Mouse (Mus musculus): ENCODE measurements around the gene Etnk1.
"Not testable (repeated sequence)": the region's sequence is repeated elsewhere in the genome, so short reads cannot be mapped to it uniquely, and the experiment has no call there.

The Etnk1 gene

DNA sequence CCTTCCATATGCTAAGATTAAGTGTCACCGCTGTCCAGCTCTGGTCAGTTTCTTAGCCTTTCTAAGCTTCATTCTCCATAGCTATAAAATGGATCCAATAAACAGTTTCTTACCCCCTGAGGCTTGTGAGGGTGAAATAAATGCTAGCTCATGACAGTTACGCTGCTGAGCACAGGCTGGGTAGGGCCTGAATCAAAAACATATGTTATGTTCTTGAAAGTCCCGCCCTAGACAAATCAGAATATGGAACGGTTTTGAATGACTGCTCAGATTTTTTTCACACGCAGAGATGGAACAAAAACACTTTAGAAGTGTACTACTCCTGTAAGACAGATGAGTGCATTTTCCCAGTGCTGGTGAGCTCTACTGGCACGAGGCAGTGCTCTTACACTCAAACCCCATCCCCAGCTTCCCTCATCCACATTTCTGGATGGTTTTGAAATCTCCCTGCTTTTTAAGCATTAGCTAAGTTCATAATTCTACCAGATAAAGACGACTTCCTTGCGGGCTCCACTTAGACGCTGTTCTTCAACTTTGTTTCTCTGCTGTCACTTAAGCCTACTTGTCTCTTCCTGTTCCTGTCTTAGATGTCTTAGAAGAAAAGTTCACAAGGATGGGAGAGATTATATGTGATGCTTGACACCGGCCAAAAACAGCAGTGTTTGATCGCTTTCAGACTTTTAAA is 4.9 kb downstream of the Etnk1 start:
- no peak for DNase-seq

DNA sequence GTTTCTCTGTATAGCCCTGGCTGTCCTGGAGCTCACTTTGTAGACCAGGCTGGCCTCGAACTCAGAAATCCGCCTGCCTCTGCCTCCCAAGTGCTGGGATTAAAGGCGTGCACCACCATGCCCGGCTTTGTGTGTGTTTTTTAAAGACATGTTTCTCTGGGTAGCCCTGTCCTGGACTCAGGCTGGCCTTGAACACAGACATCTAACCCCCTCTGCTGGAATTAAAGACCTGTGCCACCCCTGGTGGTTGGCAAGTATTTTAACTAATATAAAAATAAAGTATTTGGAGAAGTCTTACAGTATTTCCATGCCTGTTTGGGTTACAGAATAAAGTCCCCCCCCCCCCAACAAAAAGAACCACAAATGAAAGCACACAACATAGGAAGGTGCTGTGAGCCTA is 5.7 kb downstream of the Etnk1 start:
- not testable (repeated sequence) for DNase-seq

DNA sequence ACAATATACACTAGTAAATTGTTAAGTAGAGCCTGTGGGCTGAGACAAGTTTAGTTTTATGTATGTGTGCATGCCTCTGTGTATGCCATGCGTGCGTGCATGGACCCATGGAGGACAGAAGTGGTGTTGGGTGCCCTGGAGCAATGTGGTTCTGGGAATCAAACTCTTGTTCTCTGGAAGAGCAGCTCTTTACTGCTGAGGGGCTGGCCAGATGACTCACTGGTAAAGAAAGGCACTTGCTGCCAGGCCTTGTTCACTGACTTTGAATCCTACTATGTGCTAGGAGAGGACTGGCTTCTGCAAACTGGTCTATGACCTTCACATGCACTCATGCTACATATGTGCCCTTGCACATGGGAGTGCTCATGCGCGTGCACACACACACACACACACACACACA is 7.2 kb downstream of the Etnk1 start:
- no peak for DNase-seq

DNA sequence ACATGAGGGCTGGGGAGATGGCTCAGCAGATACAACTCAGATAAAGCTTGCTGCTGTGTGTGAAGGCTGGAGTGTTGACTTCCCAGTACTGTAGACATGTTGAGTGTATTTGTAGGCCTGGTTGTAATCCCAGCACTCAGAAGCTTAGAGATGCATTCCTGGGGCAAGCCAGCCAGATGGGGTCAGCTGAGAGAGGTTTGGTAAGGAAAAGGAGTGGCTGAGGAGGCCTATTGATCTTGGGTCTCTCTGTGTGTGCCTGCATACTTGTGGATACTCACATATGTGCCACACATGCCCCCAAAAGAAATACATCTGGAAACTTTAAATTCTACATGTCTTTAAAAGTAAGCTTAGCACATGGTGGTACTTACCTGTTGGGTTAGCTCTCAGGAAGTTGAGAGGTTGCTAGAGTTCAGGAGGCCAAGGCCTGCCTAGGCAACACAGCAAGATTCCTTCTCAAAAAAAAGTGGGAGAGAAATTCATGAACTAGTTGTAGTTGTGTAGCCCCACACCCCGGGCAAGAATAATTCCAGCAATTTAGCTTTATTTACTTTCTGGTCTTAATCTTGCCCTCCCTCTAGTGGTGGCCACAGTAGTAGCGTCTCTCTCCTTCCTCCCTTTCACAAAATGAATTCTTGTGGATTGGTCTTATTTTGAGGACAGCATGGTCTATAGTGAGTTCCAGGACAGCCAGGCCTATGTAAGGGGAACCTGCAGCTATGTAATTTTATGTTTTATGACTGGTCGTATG is 8.1 kb downstream of the Etnk1 start:
- peak; percentile 64 to 73 for DNase-seq

DNA sequence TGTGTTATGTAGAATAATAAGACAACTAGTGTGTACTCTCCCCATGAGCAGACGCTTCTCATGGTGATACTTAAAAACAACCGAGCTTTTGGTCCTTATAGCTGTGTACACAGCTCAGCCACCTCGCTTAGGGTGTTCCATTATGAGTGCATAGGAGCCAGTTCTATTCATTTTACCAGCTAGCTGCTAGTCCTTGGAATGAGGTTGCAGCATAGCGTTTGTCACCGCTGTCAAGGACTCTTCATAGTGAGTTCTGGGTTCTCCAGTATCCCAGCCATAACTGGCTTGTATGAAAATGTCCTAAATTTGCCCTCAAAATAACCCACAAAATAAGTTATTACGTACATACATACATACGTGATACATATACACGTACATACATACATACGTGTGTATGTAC is 9.1 kb downstream of the Etnk1 start:
- DNase-seq: no peak

DNA sequence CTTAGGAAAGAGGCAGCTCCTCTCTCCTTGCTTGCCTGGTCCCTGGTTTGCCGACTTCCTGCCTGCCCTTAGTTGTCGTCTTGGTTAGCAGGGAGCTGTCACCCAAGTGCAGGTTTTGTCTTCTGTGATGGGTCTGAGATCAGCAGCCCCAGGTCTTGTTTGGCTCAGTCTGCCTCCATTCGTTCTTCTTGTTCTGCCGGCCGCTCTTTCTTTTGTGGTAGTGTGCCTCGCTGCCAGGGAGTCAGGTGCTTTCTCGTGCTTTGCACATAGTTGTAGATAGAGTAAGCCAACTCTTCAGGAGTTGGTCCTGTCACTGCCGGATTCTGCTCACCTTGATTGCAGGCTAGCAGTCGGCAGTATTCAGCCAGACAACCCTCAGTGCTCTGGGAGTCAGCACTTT is 9.6 kb downstream of the Etnk1 start:
- no peak for DNase-seq

DNA sequence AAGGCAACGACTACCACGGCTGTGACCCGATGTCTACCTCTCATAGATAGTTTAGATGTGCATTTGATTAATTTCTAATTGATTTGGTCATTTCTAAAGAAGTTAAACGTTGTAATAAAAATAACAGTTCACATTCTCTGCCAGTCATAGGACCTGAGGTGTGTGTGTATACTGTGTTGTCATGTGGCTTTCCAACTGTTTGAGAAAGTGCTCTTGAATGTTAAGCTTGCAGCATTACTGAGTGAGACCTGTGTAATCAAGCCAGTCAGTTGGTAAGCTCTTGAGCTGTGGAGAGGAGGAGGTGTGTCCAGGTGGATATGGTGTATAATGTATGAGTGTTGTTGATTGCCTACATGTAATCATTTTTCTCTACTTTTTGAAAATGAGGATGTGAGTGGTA is 12.2 kb downstream of the Etnk1 start:
- no peak for DNase-seq

DNA sequence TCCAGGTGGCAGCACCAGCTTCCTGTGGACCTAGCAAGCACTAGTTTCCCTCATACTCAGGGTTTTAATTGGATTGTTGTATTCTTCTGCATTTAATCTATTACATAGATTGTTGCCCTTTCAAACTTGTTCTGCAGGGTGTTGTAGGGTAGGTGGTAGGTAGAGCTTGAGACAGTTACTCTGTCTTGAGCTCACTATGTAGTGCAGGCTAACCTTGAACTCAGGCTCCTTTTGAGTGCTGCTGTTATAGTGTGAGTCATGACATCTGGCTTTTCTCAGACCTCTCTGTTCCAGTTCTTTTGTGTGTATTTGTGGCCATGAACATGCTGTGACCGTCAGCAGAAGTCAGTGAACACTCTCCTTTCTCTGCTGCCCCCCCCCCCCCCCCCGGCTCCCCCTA is 12.7 kb downstream of the Etnk1 start:
- no peak for DNase-seq

DNA sequence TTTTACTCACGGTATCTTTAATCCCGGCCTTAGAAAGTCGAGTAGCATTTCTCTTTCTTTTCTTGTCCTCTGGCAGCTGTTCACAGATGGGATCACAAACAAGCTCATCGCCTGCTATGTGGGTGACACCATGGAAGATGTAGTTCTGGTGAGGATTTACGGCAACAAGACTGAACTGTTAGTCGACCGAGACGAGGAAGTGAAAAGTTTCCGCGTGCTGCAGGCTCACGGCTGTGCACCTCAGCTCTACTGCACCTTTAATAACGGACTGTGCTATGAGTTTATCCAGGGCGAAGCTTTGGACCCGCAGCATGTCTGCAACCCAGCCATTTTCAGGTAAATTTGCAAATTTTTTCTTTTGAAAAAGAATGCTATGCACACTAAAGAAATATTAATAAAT is 13.5 kb downstream of the Etnk1 start:
- no peak for DNase-seq

DNA sequence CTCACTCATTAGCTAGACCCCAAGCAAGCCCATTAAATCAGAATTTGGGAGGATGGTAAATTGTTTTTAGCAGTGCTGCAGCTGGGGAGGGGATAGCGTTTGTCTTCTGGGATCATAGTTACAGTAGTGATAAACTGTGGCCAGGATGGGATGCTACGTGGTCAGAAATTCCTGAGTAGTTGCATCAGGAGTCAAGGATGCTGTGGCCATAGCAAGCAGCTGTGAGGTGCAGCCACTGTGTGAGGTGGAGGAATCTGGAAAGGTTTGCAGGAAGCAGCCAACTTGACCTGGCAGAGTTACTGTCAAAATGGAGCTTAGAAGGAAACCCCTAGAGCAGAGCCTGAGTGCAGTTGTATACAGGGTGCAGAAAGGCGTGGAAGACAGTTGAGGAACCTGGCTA is 17.1 kb downstream of the Etnk1 start:
- DNase-seq: no peak

DNA sequence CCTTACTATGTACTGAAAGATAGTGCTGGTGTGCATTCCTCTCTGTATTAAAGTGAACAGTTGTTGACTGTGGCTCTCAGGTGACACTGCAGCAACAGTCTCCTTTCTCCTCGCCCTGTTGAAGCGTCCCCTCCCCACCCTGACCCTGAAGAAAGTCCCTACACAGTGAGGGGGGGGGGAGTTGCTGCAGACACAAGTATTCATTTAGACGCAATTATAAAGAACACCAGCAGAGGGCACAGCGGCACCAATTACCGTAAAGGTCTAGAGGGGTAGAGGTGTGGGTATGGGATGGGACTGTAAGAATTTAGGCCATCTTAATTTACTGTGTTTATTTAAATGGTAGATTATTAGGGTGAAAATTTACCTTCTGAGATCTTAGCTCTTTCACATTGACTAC is 17.7 kb downstream of the Etnk1 start:
- DNase-seq: peak in 1 of 2 experiments; percentile 57

DNA sequence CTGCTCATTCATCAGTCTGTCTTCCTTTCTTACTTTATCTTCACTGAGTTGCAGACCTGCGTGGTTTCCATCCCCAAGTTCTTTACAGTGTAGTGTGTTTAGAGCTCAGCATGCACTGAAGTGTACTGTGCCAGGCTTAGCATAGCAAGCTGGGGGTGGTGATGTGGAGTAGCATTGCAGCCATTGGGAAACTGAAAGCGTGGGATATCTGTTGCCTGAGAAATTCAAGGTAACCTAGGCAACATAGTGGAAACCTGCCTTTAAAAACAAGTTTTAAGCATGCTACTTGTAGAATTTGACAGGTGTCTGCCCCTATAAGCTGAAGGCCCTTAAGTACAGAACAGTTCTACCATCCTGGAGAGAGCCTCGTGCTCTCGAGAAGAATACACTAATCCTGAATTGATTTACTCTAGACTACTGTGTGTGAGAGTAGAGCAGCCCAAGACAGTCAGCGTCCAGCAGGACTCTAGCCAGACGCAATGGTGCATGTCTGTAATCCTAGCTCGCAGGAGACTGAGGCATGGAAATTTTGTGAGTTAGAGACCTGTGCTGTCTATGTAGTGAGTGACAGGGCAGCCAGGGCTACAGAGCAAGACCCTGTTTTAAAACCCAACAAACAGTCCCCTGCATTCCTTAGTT is 23.9 kb downstream of the Etnk1 start:
- peak; percentile 25 to 38 for DNase-seq

DNA sequence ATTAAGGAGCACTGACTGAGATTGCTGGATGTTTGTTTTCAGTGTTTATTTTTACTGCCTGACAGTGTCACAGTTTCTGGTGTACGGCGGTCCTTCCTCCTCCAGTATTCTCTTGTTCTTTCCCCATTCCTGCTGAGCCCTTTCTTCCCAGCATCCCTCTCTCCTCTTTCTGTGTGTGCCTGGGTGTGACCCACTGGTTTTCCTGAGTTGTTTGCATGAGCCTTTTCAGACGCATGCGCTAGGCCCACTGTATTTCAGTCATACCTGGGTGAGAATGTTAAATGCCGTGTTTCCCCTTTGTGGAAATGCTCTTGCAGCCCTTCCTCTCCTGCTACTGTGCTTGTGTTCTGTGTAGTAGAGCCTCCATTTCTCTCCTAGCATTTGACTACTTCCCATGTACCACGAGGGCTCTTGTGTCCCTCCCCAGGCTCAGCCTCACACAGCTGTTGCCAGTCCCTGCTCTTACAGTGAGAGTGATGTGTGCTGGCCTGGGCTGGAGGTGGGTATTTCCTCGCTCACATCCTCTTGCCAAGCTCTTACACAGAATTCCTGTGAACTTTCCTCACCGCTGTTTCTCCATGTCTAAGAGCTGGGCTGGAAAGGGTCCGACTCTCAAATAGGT is 24.6 kb downstream of the Etnk1 start:
- no peak for DNase-seq

DNA sequence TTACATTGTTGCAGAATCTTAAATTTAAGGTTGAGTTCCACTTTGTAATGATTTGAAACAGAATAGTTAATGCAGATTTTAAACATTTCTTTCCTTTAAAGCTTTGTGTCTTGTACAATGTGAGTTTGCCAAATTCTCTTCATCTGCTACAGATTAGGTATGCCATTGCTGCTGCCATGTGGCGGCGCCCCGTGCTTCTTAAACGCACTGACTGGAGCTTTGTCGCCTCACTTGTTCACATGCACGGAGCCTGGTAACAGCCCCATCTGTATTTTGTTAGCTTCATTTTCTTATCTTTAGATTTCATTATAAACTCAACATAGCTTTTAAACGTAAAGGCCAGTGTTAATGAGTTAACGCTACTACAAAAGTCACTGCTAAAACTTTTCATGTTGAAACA is 25.7 kb downstream of the Etnk1 start:
- DNase-seq: no peak

DNA sequence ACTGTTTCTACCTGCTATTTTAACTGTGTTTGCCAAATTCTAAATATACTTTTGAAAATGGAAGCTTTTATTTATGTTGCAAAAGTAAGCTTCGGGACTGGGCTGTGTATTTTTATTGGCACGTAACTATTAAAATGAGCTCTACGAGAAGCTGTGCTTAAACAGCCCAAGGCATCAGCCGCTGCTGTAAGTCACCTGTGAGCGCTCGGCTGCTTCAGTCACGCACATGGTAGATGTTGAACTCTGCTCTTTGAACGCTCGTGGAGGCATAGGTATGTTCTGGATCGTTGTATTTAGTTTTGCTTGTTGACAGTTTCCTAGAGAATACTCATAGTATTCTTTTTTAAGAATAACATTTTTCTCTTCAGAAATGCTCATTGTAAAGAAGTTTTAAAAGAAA is 26.1 kb downstream of the Etnk1 start:
- DNase-seq: peak; percentile 53 to 58

DNA sequence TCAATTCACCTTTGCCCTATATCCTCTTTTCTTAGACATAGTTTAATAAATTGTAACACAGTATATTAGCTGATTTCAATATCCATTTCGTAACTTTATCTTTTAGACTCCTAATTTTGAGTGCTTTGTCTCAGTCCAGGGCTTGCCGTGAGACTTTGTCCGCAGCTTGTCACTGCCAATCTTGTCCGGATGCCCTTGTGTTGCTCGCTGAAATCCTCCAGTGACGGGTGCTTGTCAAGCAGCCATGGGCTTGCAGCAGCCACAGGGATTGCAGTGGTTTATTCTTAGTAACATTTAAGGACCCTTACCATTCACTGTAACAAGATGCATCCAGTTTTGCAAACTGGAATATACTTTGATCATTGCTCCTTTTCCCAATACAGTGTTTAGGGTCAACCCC is 26.6 kb downstream of the Etnk1 start:
- peak in 1 of 2 experiments; percentile 23 for DNase-seq

DNA sequence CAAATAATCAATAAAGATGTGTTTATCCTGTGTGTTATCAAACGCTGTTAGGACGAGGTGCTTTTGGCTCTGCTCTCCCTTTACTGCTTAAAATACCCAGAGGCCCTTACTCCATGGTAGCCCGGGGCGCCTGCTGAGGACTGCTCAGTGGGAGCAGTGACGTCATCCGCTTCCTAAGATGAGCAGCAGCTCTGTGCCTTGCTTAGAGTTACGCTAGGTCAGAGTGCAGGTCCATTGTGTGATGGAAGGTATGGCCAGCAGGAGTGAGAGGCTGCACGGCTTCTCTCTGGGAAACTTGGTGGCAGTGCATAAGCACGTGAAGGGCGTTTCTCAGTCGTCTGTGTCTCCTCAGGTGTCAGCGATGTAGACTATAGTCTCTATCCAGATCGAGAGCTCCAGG is 30.0 kb downstream of the Etnk1 start:
- DNase-seq: no peak

DNA sequence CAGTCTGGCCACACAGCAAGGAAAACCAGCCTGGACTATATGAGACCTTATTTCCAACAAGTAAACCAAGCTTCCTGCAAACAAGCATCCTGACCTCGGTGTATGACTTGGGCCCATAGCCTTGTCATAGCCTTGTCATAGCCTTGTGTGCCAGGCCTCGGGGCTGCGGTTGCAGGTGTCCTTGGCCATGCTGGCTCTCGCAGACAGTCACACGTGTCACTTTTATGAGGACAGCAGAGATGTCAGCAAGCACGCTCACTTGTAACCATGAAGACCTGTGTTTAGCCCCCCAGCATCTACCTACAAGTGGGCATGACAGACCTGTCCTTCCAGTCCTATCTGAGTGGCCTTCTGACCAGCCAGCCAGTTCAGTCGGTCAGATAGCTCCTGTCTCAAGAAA is 31.4 kb downstream of the Etnk1 start:
- DNase-seq: no peak

DNA sequence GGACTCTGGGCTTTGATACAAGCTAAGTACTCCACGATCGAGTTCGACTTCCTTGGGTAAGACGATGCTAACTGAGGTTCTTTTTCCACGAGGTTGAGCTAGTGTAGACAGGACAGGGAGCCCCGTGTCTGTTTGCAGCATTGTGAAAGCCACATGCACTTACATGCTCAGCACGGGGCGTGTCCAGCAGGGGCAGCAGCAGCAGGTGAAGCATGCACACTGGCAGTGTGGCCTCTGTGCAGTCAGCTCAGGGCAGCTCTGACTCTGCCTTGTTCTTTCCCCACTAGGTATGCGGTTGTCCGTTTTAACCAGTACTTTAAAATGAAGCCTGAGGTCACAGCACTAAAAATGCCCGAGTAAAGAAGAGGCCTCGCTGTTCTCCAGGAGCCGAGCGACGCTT is 36.1 kb downstream of the Etnk1 start:
- DNase-seq: peak in 1 of 2 experiments; percentile 59

DNA sequence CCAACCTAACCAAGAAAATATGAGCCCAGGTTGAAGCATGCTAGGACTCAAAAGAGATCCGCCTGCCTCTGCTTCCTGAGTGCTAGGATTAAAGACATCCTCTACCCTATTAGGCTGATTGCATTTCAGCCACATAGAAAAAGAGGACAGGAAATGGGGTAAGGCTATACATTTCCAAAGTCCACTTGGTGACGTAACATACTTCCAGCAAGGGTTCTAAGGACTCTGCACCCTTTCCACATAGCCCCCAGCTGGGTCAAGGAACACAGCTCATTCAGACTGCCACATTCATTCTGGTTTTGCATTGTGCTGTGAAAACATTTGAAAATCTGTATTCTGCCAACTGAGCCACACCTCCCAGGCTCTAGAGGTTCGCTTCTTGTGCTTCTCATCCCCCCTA is 41.9 kb downstream of the Etnk1 start:
- no peak for DNase-seq

DNA sequence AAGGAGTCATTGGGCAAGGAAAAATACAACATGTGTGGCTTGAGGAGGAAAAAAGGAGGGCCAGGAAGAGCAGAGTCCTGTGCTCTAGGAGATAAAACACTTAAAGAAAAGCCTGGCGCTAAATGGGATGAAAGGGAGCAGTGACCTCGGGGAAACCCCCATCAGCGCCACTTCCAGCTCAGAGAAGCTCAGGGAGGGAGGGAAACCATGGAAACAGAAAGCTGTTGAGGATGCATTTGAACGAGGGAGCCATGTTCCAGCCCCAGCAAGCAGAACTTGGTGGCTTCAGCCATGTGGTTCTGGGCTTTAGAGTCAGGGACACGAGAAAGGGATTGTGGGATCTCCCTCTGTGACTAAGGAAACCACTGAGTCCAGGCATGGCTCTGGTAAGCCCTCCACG is 45.7 kb downstream of the Etnk1 start:
- DNase-seq: no peak

DNA sequence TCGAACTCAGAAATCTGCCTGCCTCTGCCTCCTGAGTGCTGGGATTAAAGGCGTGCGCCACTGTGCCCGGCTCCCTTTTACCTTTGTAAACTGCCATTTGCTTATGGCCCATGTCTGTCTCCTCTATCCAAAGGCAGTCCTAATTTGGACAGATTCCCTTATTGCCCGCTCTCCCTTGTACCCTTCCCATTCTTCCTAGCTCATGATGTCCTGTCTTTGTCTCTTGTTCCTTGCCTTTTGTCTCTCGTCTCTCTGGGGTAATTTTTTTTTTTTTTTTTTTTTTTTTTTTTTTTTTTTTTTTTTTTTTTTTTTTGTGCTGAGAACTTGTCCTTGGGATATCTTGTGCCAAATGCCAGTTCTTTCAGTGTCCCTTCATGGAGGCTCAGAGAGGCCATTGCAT is 46.4 kb downstream of the Etnk1 start:
- no peak for DNase-seq

DNA sequence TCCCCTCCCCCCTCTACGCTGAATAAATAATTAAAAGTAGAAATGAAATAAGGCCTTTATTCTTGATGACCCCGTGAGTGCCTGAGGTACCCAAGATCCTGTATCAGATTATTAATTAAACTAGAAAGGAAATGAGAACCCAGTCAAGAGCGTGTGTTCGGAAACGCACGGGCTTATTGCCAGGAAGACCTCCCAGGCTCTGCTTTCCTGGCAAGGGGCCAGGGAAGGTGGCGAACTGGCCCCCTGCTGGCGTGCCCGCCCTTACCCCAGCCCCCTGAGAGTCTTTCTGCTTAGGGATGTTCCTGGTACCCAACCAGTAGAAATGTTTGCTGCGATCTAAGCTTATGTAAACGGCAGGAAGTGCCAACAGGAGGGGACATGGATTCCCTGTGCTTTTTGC is 49.2 kb downstream of the Etnk1 start:
- DNase-seq: peak; percentile 31 to 48

DNA sequence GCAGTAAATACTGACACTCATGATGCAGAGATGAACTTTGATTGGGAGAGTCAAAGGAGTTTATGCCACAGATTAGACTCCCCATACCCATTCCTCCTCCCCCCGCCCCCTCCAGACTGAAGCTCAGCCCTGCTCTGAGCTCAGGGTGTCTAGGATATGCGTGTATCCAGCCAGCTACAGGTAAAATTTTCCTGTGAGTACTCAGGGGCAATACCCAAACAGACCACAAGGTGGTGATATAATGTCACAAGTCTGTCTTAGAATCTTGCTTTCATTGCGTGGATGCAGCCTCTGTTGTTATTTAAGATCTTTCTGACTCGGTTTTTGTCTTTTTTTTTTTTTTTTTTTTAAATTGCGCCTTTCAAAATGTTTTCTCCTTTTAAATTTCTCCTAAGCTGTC is 52.3 kb downstream of the Etnk1 start:
- DNase-seq: peak; percentile 71 to 77
